ENCODE assay signal across 27 mouse cellular contexts in genomic region chr10:117434293-117434842, GRCm38 (mm10). TPM values are rescaled to one million over a fixed set of nuclear protein-coding genes. Genes with fewer than 3 reads are reported as not detected.
DNase-seq lines count a peak whose midpoint lies in the region; ATAC-seq and TF ChIP-seq lines count a peak whose summit lies in the region.
"Had no signal": no experiment of that assay in that cellular context is flagged by ENCODE, and none has a peak within 500 bp of the region (broad histone marks: within the 10 kb centered on the region; RNA-seq: fewer than 3 reads in every experiment).

No protein-coding gene starts in this region.

- H3K9ac ChIP-seq in liver, embryonic 13.5 days = peak overlapping the region; percentile 33
- H3K9ac ChIP-seq in hindbrain, postnatal 0 days (replicated peaks; ENCODE audit: low read length) = no peak overlapping the region
- H3K9ac ChIP-seq: embryonic facial prominence, embryonic 15.5 days; forebrain, embryonic 12.5 days; heart, embryonic 15.5 days; limb, embryonic 15.5 days; midbrain, embryonic 12.5 days; neural tube, embryonic 12.5 days had no signal

- no peak for DNase-seq in layer of hippocampus, adult 2 months (ENCODE audit: low spot score in 2 of 2)
- no peak for DNase-seq in layer of hippocampus, adult 11-12 months (ENCODE audit: low spot score)
- DNase-seq in thymus, adult 2 months = peak; percentile 7
- no peak for DNase-seq in thymus, postnatal 10 days (ENCODE audit: low spot score in 2 of 2)
- no peak for DNase-seq in liver, embryonic 13.5 days
- no peak for DNase-seq in heart, postnatal 25 days (ENCODE audit: low spot score)
- DNase-seq in spleen, postnatal 36 days (ENCODE audit: low spot score in 2 of 2) = no peak
- DNase-seq in hindbrain, postnatal 0 days (ENCODE audit: low spot score) = no peak
- DNase-seq: adrenal gland, postnatal 36 days; cerebellum, adult 8-10 months; cerebellum, postnatal 25 days; gastrocnemius, postnatal 14 days; heart, postnatal 4 days; kidney, adult 11 months; kidney, postnatal 14 days; lung, adult 2 months had no signal

- TF ChIP-seq POLR2A in thymus, adult 2 months (IDR thresholded peaks at IDR 0.05; ENCODE audit: control insufficient read depth, extremely low read depth, insufficient read depth, low read length, poor library complexity) = no peak

- H3K4me1 ChIP-seq in thymus, adult 2 months (replicated peaks; ENCODE audit: control insufficient read depth, insufficient read depth, low read length) = peaks cover 17% of the 10 kb centered on the region
- H3K4me1 ChIP-seq in liver, embryonic 13.5 days (replicated peaks) = peaks cover 25% of the 10 kb centered on the region
- H3K4me1 ChIP-seq in hindbrain, postnatal 0 days (ENCODE audit: insufficient read depth, low read length) = no peaks in the 10 kb centered on the region

- no peak overlapping the region for H3K4me3 ChIP-seq in layer of hippocampus, adult 2 months
- no peak overlapping the region for H3K4me3 ChIP-seq in thymus, adult 2 months (ENCODE audit: control insufficient read depth, insufficient read depth, low read length)
- no peak overlapping the region for H3K4me3 ChIP-seq in liver, embryonic 13.5 days (replicated peaks)
- no peak overlapping the region for H3K4me3 ChIP-seq in hindbrain, postnatal 0 days (ENCODE audit: low read length)
- H3K4me3 ChIP-seq: myocyte had no signal

- H3K36me3 ChIP-seq in thymus, adult 2 months (ENCODE audit: control insufficient read depth, insufficient read depth, low read length) = no peaks in the 10 kb centered on the region
- H3K36me3 ChIP-seq in liver, embryonic 13.5 days = no peaks in the 10 kb centered on the region
- no peaks in the 10 kb centered on the region for H3K36me3 ChIP-seq in hindbrain, postnatal 0 days (ENCODE audit: insufficient read depth, low read length)
- H3K36me3 ChIP-seq: embryonic facial prominence, embryonic 10.5 days; embryonic facial prominence, embryonic 15.5 days; forebrain, embryonic 12.5 days; heart, embryonic 10.5 days; heart, embryonic 15.5 days; hindbrain, embryonic 13.5 days; limb, embryonic 10.5 days; limb, embryonic 15.5 days; midbrain, embryonic 12.5 days; neural tube, embryonic 12.5 days had no signal

- peak overlapping the region; percentile 86 for H3K27ac ChIP-seq in layer of hippocampus, adult 2 months
- peak overlapping the region; percentile 61; the same call in 1 of the 2 replicates for H3K27ac ChIP-seq in thymus, adult 2 months (ENCODE audit: control insufficient read depth, insufficient read depth, low read length)
- peak overlapping the region; percentile 58 for H3K27ac ChIP-seq in liver, embryonic 13.5 days
- no peak overlapping the region for H3K27ac ChIP-seq in hindbrain, postnatal 0 days
- H3K27ac ChIP-seq: embryonic facial prominence, embryonic 15.5 days; forebrain, embryonic 12.5 days; heart, embryonic 15.5 days; hindbrain, embryonic 13.5 days; limb, embryonic 10.5 days; limb, embryonic 15.5 days; midbrain, embryonic 12.5 days; neural tube, embryonic 12.5 days had no signal

- no peaks in the 10 kb centered on the region for H3K9me3 ChIP-seq in liver, embryonic 13.5 days (replicated peaks)
- no peaks in the 10 kb centered on the region for H3K9me3 ChIP-seq in hindbrain, postnatal 0 days (ENCODE audit: low read length)
- H3K9me3 ChIP-seq: embryonic facial prominence, embryonic 10.5 days; embryonic facial prominence, embryonic 15.5 days; forebrain, embryonic 12.5 days; heart, embryonic 10.5 days; heart, embryonic 15.5 days; hindbrain, embryonic 13.5 days; limb, embryonic 10.5 days; limb, embryonic 15.5 days; midbrain, embryonic 12.5 days; neural tube, embryonic 12.5 days had no signal

- peak overlapping the region; percentile 69; the same call in 1 of the 2 replicates for H3K4me2 ChIP-seq in liver, embryonic 13.5 days
- H3K4me2 ChIP-seq in hindbrain, postnatal 0 days (ENCODE audit: low read depth, low read length) = no peak overlapping the region

- no peak for TF ChIP-seq CTCF in layer of hippocampus, adult 2 months (conservative IDR thresholded peaks at IDR 0.05)
- no peak for TF ChIP-seq CTCF in thymus, adult 2 months (IDR thresholded peaks at IDR 0.05; ENCODE audit: borderline replicate concordance, control insufficient read depth, extremely low read depth, insufficient read depth, low read length, poor library complexity)
- TF ChIP-seq CTCF in hindbrain, postnatal 0 days (IDR thresholded peaks at IDR 0.05; ENCODE audit: low read depth) = no peak

- H3K27me3 ChIP-seq in thymus, adult 2 months (ENCODE audit: control insufficient read depth, insufficient read depth, low read length) = no peaks in the 10 kb centered on the region
- no peaks in the 10 kb centered on the region for H3K27me3 ChIP-seq in liver, embryonic 13.5 days
- no peaks in the 10 kb centered on the region for H3K27me3 ChIP-seq in hindbrain, postnatal 0 days (ENCODE audit: insufficient read depth, low read length)
- H3K27me3 ChIP-seq: heart, embryonic 15.5 days; limb, embryonic 15.5 days; neural tube, embryonic 12.5 days had no signal

- ATAC-seq in liver, embryonic 13.5 days (ENCODE audit: low read depth) = no peak
- no peak for ATAC-seq in hindbrain, postnatal 0 days

- intact Hi-C loops in heart, postnatal 25 days (cut with DNase I) = loop anchor here (2.0 kb wide), 2 partner anchors 72 to 96 kb away; no protein-coding TSS in a partner anchor

- WGBS in thymus, adult 2 months = 65% methylated on average over 8 of the region's 8 CpGs
- WGBS in liver, embryonic 13.5 days (ENCODE audit: insufficient replicate concordance) = 73% methylated on average over 8 of the region's 8 CpGs
- 97% methylated on average over 8 of the region's 8 CpGs for WGBS in hindbrain, postnatal 0 days

RNA-seq across cellular contexts. Expression of gene Cpsf6, which starts 54.6 kb away (rescaled TPM):
- 100 to 1,000 TPM; 111 to 116 TPM for total RNA-seq in layer of hippocampus, adult 2 months (2021)
- 171 and 218 TPM in 2 replicates for polyA plus RNA-seq in thymus, adult 2 months (2012; rRNA removed)
- polyA plus RNA-seq in liver, embryonic 13.5 days (2015; fragmentation: Nextera tagmentation; extraction: Ambion mirVana) = 69.2 and 87.2 TPM in 2 replicates
- total RNA-seq in heart, postnatal 25 days (2021) = 10 to 100 TPM; 27.9 to 35.2 TPM
- 100.0 and 127 TPM in 2 replicates for total RNA-seq in hindbrain, postnatal 0 days (2014; rRNA removed)
- 82.0 and 83.2 TPM in 2 replicates for polyA plus RNA-seq in hindbrain, postnatal 0 days (2015; fragmentation: Nextera tagmentation; extraction: Ambion mirVana)
